Mouse (Mus musculus) intestine, postnatal 0 days (tissue): Measurements from ENCODE around the gene Gramd1b. TPM values are rescaled to one million over a fixed set of nuclear protein-coding genes. Genes with fewer than 3 reads are reported as not detected.

Source experiments
- ATAC-seq: fragments of 200-750 bp; cut with Nextera tagmentation; 2 replicates; pipeline ENCODE4 v1.8.0; 2017; ENCODE audit warnings: mild to moderate bottlenecking, moderate TSS enrichment, moderate library complexity
- H3K27ac ChIP-seq: fragments of 300-500 bp; sonication (generic); 2 replicates; pipeline ENCODE4 v1.5.1; 2014; ENCODE audit warnings: mild to moderate bottlenecking, low read depth, low read length, moderate library complexity
- H3K27me3 ChIP-seq: fragments of 300-500 bp; sonication (generic); replicated peaks from 2 replicates; pipeline ENCODE4 v1.6.1; 2014; ENCODE audit warnings: low read length, mixed read lengths; ENCODE audit not compliant: control insufficient read depth, insufficient read depth
- H3K36me3 ChIP-seq: fragments of 300-500 bp; sonication (generic); 2 replicates; pipeline ENCODE4 v1.6.1; 2014; ENCODE audit warnings: mild to moderate bottlenecking, moderate library complexity; ENCODE audit not compliant: control insufficient read depth, insufficient read depth
- H3K4me1 ChIP-seq: fragments of 300-500 bp; sonication (generic); replicated peaks from 2 replicates; pipeline ENCODE4 v1.6.1; 2014; ENCODE audit warnings: antibody characterized with exemption, low read length, mixed read lengths; ENCODE audit not compliant: control insufficient read depth, insufficient read depth
- H3K4me2 ChIP-seq: fragments of 300-500 bp; sonication (generic); replicated peaks from 2 replicates; pipeline ENCODE4 v1.6.1; 2014; ENCODE audit warnings: low read depth, mild to moderate bottlenecking, moderate library complexity
- H3K4me3 ChIP-seq: fragments of 300-500 bp; sonication (generic); 2 replicates; pipeline ENCODE4 v1.5.1; 2014; ENCODE audit warnings: low read depth, low read length
- H3K9ac ChIP-seq: fragments of 300-500 bp; sonication (generic); 2 replicates; pipeline ENCODE4 v1.6.1; 2014; ENCODE audit warnings: mild to moderate bottlenecking, low read depth, low read length
- H3K9me3 ChIP-seq: fragments of 300-500 bp; sonication (generic); 2 replicates; pipeline ENCODE4 v1.6.1; 2016; ENCODE audit warnings: mixed run types; ENCODE audit not compliant: control insufficient read depth
- CTCF ChIP-seq: sonication (generic); IDR thresholded peaks from 2 replicates; pipeline ENCODE4 v1.5.1; 2016; ENCODE audit warnings: low read depth, mild to moderate bottlenecking, control low read depth, antibody characterized with exemption, moderate library complexity
- WGBS: fragments of 180-500 bp; shearing (Covaris S2); extraction: QIAGEN DNeasy Blood & Tissue Kit; methylation state at CpG from one replicate; pipeline ENCODE4 v1.1.7; 2014; 5-methylcytosine and 5-hydroxymethylcytosine counted together
- polyA plus RNA-seq: library from polyadenylated mRNA; unstranded; fragments of >200 nt; fragmentation: Nextera tagmentation; extraction: Ambion mirVana; gene quantifications from 2 replicates; pipeline ENCODE4 v1.2.1, GENCODE M21; 2015

Gene Gramd1b
- polyA plus RNA-seq, 1 experiment from 2014 or later = 15.2 TPM

DNA sequence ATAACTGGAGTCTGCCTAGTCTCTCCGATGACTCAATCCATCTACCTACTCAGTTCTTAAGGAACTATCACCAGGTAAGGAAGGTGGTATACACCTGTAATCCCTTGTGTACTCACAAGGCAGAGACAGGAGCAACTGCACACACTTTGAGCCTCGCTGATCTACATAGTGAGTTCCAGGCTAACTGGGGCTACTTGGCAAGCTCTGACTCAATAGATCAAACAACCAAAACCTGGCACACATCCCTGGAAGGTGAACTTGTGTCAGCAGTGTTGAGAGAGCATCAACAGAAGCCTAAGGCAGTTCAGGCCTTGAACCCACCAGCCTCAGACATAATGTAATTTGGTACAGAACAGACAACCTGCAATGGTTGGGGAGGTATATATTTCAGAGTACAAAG lies 135.0 kb downstream of the Gramd1b start:
- WGBS = 91% methylated on average over 2 of the region's 2 CpGs
- Histone ChIP-seq H3K9me3 (no peaks in the 10 kb centered on the region), H3K4me1 (no peaks in the 10 kb centered on the region), H3K4me3 (no peak overlapping the region), H3K27me3 (no peaks in the 10 kb centered on the region), H3K36me3 (no peaks in the 10 kb centered on the region; the same call in 1 of the 2 replicates), H3K27ac (no peak overlapping the region), H3K4me2 (no peak overlapping the region), H3K9ac (no peak overlapping the region)
- no peak for ATAC-seq
- no peak for TF ChIP-seq CTCF

DNA sequence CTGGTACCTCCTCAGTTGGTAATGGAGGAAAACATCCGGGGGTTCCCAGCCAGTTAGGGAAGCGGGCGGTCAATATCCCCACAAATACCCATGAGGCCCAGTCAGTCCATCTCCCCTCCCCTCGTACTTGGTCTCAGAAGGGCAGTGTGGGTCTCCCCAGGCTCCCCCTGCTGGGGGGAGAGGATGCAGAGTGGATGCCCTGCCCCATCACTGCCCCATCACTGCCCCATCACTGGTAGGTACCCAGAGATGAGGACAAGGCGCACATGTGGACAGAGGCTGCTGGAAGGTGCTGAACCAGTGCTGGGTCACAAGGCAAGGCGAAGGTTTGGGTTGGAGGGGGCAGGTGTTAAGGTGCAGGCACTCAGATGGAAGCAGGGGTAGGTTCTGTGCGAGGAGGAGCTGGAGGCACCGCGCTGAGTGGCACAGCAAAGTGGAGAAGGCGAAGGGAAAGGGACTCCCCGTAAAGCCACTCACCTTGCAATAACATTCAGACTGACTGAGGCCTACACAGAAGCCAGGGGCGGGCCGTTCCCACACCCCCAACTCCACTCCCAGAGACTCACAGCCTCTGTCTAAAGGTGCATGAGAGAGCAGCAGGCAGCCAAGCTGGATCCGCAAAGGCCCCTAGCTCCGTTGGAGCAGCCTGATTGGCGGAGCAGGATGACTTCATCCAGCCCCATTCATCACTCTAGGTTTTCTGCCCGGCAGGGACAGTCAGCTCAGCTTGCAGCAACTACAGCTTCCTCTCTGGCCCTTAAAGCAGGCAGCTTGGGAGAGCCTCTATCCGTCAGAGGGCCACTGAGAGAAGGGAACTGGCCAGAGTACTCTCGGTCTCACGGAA lies 139.1 kb downstream of the Gramd1b start:
- no peak overlapping the region for H3K27ac ChIP-seq
- no peaks in the 10 kb centered on the region for H3K27me3 ChIP-seq
- no peak overlapping the region for H3K4me3 ChIP-seq
- peak; percentile 35 for TF ChIP-seq CTCF
- H3K9me3 ChIP-seq = no peaks in the 10 kb centered on the region
- peak; percentile 9; the same call in 1 of the 2 replicates for ATAC-seq
- no peaks in the 10 kb centered on the region for H3K4me1 ChIP-seq
- H3K4me2 ChIP-seq = 0 out of 2 replicates have a peak overlapping the region, but pooled peaks have one; percentile 9
- H3K9ac ChIP-seq = no peak overlapping the region
- no peaks in the 10 kb centered on the region for H3K36me3 ChIP-seq
- WGBS = 51% methylated on average over 20 of the region's 20 CpGs

DNA sequence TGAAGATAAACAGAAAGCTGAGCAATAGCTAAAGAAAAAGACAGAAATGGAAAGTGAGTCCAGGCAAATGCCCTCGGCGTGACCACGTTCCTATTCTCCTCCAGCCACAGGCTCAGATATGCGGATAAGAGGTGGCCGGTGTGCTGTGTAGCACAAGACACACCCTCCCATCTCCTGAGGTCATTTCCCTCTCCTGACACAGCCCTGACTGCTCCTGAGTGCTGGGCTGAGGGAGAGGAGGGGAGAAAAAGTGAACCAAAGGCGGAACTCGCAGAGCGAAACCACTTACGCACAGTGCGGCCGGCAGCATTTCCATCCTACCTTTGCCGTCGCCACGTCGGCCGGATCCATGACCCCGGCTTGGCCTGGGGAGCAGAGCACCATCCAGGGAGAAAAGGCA lies 139.8 kb downstream of the Gramd1b start:
- 72% methylated on average over 17 of the region's 17 CpGs for WGBS

DNA sequence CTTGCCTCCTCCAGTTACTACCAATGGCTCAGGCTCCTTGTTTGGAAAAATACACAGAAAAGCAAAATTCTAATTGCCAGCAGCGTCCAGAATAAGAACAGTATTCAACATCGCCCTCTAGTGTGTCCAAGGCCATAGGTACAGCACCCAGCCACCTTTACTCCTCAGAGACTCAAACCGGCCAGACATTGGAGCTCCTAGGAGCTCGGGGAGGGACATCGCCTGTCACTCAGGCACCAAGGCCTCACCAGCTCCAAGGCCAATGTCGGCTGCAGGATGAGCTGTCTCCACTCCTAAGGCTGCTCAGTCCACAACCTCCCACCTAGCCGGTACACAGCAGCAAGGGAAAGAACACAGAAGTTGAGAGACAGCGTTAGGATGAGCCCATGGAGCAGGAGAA lies 140.3 kb downstream of the Gramd1b start:
- WGBS = 47% methylated on average over 8 of the region's 8 CpGs
- no peak overlapping the region for H3K4me2 ChIP-seq

More for the DNA sequence above, 139.8 kb downstream of the Gramd1b start:
- no peaks in the 10 kb centered on the region for H3K36me3 ChIP-seq
- TF ChIP-seq CTCF = no peak
- no peaks in the 10 kb centered on the region for H3K9me3 ChIP-seq
- H3K9ac ChIP-seq = no peak overlapping the region
- no peak overlapping the region for H3K4me3 ChIP-seq
- H3K27ac ChIP-seq = no peak overlapping the region
- ATAC-seq = no peak
- no peak overlapping the region for H3K4me2 ChIP-seq
- no peaks in the 10 kb centered on the region for H3K27me3 ChIP-seq
- H3K4me1 ChIP-seq = no peaks in the 10 kb centered on the region

DNA sequence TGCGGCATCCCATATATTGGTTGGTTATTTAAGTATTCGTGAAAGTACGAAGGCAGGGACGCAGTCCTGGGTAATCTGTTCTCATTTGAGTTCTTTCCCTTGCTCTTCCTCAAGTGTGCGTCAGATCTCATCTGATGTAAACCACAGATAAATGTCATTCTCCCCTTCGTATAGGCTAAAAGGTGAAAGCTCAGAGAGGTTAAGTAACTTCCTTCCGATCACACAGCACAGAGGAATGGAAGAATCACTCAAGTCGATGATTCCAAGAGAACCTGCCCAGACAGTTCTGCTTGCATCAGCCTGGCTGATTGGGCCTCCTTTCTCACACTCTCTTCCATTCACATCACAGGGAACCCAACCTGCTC lies 140.8 kb downstream of the Gramd1b start:
- Histone ChIP-seq H3K36me3 (no peaks in the 10 kb centered on the region), H3K4me2 (no peak overlapping the region), H3K4me1 (no peaks in the 10 kb centered on the region), H3K9me3 (no peaks in the 10 kb centered on the region), H3K27me3 (no peaks in the 10 kb centered on the region), H3K4me3 (no peak overlapping the region), H3K9ac (no peak overlapping the region), H3K27ac (no peak overlapping the region)
- WGBS = 94% methylated on average over 8 of the region's 8 CpGs
- ATAC-seq = no peak
- no peak for TF ChIP-seq CTCF

More for the DNA sequence above, 140.3 kb downstream of the Gramd1b start:
- H3K4me3 ChIP-seq = no peak overlapping the region
- H3K9ac ChIP-seq = no peak overlapping the region
- no peaks in the 10 kb centered on the region for H3K36me3 ChIP-seq
- no peaks in the 10 kb centered on the region for H3K9me3 ChIP-seq
- no peaks in the 10 kb centered on the region for H3K4me1 ChIP-seq
- H3K27ac ChIP-seq = no peak overlapping the region
- ATAC-seq = peak; percentile 56
- no peaks in the 10 kb centered on the region for H3K27me3 ChIP-seq
- TF ChIP-seq CTCF = peak; percentile 66

DNA sequence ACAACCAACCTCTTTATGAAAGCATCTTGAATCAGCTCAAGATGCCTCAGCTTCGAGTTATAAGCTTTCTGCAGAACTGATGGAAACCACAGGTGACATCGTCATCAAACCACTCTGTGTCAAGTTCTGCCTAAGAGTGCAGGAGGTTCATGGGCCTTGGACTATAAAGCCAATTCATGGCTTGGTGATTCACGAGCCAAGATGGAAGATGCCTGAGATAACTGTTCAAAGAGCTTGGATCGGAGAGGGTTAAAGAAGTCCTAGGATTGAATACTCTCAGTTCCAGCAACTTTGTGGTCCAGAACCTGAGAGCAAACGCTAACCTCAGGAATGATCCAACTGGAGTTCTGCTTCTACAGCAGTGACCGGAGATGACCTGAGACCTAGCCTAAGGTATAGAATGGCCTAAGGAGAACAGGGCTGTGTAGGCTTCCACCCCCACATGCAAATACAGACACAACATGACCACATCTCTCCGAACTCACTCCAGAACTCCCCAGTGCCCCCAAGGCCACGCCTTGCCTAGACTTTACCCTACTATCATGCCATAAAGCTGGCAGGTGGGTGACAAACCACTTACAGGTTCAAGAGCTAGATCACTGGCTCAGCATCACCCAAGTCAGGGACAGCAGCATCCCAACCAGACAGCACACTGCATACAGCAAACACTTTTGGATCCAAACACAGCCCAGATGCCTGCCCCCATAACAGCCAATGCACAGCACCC lies 141.4 kb downstream of the Gramd1b start:
- Histone ChIP-seq H3K36me3 (no peaks in the 10 kb centered on the region), H3K9me3 (no peaks in the 10 kb centered on the region), H3K4me1 (no peaks in the 10 kb centered on the region), H3K27me3 (no peaks in the 10 kb centered on the region), H3K9ac (no peak overlapping the region), H3K4me2 (no peak overlapping the region), H3K27ac (no peak overlapping the region), H3K4me3 (no peak overlapping the region)
- no peak for TF ChIP-seq CTCF
- 79% methylated on average over 8 of the region's 8 CpGs for WGBS
- ATAC-seq = no peak; the same call in 1 of the 2 replicates
